Mouse (Mus musculus): Measurements from ENCODE around the gene Olfr20. TPM values are rescaled to one million over a fixed set of nuclear protein-coding genes. Genes with fewer than 3 reads are reported as not detected.
A peak's percentile ranks its signal among the peaks of the same experiment; 100 is the strongest.

The Olfr20 gene
- polyA plus RNA-seq, 1 experiment, result not detected

- H3K4me3 ChIP-seq (ENCODE audit: insufficient read depth, poor library complexity, severe bottlenecking), result no peak overlapping the region
- no peaks in the 10 kb centered on the region for H3K79me3 ChIP-seq (ENCODE audit: low read depth)
These were observed 24.1 kb upstream of the Olfr20 start for GRCm38 (mm10) chr11:73326485-73326886.

DNA sequence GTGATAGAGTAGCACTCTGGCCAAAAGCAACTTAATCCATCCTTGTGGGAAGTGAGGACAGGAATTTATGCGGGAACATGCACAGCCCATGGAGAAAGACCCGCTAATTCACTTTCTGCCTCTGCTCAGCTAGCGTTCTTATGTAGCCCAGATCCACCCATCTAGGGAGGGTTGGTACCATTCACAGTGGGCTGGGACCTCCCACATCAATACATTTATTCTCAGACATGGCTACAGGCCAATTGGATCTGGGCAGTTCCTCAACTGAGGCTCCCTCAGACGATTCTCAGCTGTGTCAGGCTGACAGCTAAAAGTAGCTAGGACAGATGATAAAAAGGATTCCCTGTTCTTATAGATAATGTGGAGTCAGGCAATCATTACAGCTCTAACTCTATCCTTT lies 23.2 kb upstream of the Olfr20 start:
- H3K79me2 ChIP-seq (ENCODE audit: control insufficient read depth, insufficient read depth), result no peaks in the 10 kb centered on the region
- H3K36me3 ChIP-seq (ENCODE audit: control insufficient read depth, insufficient read depth), result no peaks in the 10 kb centered on the region
- H3K4me3 ChIP-seq (ENCODE audit: insufficient read depth, poor library complexity, severe bottlenecking), result no peak overlapping the region
- H3K79me3 ChIP-seq (ENCODE audit: low read depth), result no peaks in the 10 kb centered on the region
- TF ChIP-seq CEBPB (IDR thresholded peaks at IDR 0.05; ENCODE audit: low read depth) (no peak), MYOD1 (IDR thresholded peaks at IDR 0.05; ENCODE audit: control insufficient read depth, insufficient read length, low read depth) (no peak), CTCF (IDR thresholded peaks at IDR 0.05; ENCODE audit: control insufficient read depth, insufficient read depth, insufficient read length) (no peak), MYOG (IDR thresholded peaks at IDR 0.05; ENCODE audit: control insufficient read depth, extremely low read depth, insufficient read length) (no peak), USF1 (IDR thresholded peaks at IDR 0.05; ENCODE audit: low read depth) (no peak), FOSL1 (IDR thresholded peaks at IDR 0.05; ENCODE audit: insufficient read depth, low read length, poor library complexity, severe bottlenecking) (no peak), MAX (IDR thresholded peaks at IDR 0.05) (no peak)
- no peaks in the 10 kb centered on the region for H3K27me3 ChIP-seq (ENCODE audit: control insufficient read depth, insufficient read depth, insufficient read length)
- no peak overlapping the region for H3ac ChIP-seq (ENCODE audit: control insufficient read depth, insufficient read length, low read depth)

More at GRCm38 (mm10) chr11:73326485-73326886, 24.1 kb upstream of the Olfr20 start:
- TF ChIP-seq FOSL1 (IDR thresholded peaks at IDR 0.05; ENCODE audit: insufficient read depth, low read length, poor library complexity, severe bottlenecking), result no peak
- no peak for TF ChIP-seq CTCF (IDR thresholded peaks at IDR 0.05; ENCODE audit: control insufficient read depth, insufficient read depth, insufficient read length)
- no peak for TF ChIP-seq USF1 (IDR thresholded peaks at IDR 0.05; ENCODE audit: low read depth)
- TF ChIP-seq CEBPB (IDR thresholded peaks at IDR 0.05; ENCODE audit: low read depth), result no peak
- no peak for TF ChIP-seq MYOG (IDR thresholded peaks at IDR 0.05; ENCODE audit: control insufficient read depth, extremely low read depth, insufficient read length)
- TF ChIP-seq MYOD1 (IDR thresholded peaks at IDR 0.05; ENCODE audit: control insufficient read depth, insufficient read length, low read depth), result no peak
- TF ChIP-seq MAX (IDR thresholded peaks at IDR 0.05), result no peak
- Histone ChIP-seq H3K36me3 (ENCODE audit: control insufficient read depth, insufficient read depth) (no peaks in the 10 kb centered on the region), H3K27me3 (ENCODE audit: control insufficient read depth, insufficient read depth, insufficient read length) (no peaks in the 10 kb centered on the region), H3ac (ENCODE audit: control insufficient read depth, insufficient read length, low read depth) (peak overlapping the region; percentile 23), H3K79me2 (ENCODE audit: control insufficient read depth, insufficient read depth) (no peaks in the 10 kb centered on the region)

DNA sequence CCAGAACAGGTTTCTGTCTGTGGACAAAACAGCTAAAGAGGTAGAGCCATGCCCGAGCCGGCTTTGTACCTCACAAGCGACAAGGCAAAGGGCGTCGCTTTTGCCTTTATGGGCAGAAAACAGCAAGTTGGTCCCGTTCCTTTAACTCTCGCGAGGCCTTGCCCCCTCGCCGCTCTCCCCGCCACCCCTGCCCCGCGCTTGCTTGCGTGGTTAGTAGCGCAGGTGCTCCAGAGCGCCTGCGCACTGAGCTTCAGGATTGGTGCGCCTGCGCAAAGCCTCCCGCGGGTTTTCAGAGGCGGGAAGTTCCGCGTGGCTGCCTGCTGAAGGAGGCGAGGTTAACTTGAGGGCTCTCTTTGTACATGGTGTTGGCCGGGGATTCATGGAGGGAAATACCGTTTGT lies 21.1 kb upstream of the Olfr20 start, which contains the start of the genes Aspa, Gm49340 and Spata22:
TSS of gene Aspa (minus strand) at position 155 of the 400 bp plus-strand sequence.
TSS of gene Gm49340 (plus strand) at position 300 of the 400 bp plus-strand sequence.
TSS of gene Spata22 (plus strand) at position 300 of the 400 bp plus-strand sequence.
- Histone ChIP-seq H3K79me3 (ENCODE audit: low read depth) (no peaks in the 10 kb centered on the region), H3K4me3 (ENCODE audit: insufficient read depth, poor library complexity, severe bottlenecking) (no peak within 1 kb of the TSS), H3K36me3 (ENCODE audit: control insufficient read depth, insufficient read depth) (no peaks in the 10 kb centered on the region), H3K79me2 (ENCODE audit: control insufficient read depth, insufficient read depth) (no peaks in the 10 kb centered on the region), H3K27me3 (ENCODE audit: control insufficient read depth, insufficient read depth, insufficient read length) (no peaks in the 10 kb centered on the region), H3ac (ENCODE audit: control insufficient read depth, insufficient read length, low read depth) (no peak within 1 kb of the TSS)
- no peak for TF ChIP-seq CTCF (IDR thresholded peaks at IDR 0.05; ENCODE audit: control insufficient read depth, insufficient read depth, insufficient read length)
- no peak for TF ChIP-seq MAX (IDR thresholded peaks at IDR 0.05)
- no peak for TF ChIP-seq FOSL1 (IDR thresholded peaks at IDR 0.05; ENCODE audit: insufficient read depth, low read length, poor library complexity, severe bottlenecking)

- Histone ChIP-seq H3K36me3 (ENCODE audit: control insufficient read depth, insufficient read depth) (no peaks in the 10 kb centered on the region), H3K79me3 (ENCODE audit: low read depth) (no peaks in the 10 kb centered on the region), H3K27me3 (ENCODE audit: control insufficient read depth, insufficient read depth, insufficient read length) (no peaks in the 10 kb centered on the region), H3K4me3 (ENCODE audit: insufficient read depth, poor library complexity, severe bottlenecking) (no peak overlapping the region), H3ac (ENCODE audit: control insufficient read depth, insufficient read length, low read depth) (no peak overlapping the region), H3K79me2 (ENCODE audit: control insufficient read depth, insufficient read depth) (no peaks in the 10 kb centered on the region)
- TF ChIP-seq MYOD1 (IDR thresholded peaks at IDR 0.05; ENCODE audit: control insufficient read depth, insufficient read length, low read depth), result no peak
- no peak for TF ChIP-seq MYOG (IDR thresholded peaks at IDR 0.05; ENCODE audit: control insufficient read depth, extremely low read depth, insufficient read length)
- no peak for TF ChIP-seq USF1 (IDR thresholded peaks at IDR 0.05; ENCODE audit: low read depth)
- no peak for TF ChIP-seq MAX (IDR thresholded peaks at IDR 0.05)
These were observed 17.2 kb upstream of the Olfr20 start for GRCm38 (mm10) chr11:73333357-73333756.

- Histone ChIP-seq H3K79me3 (ENCODE audit: low read depth) (no peaks in the 10 kb centered on the region), H3K27me3 (ENCODE audit: control insufficient read depth, insufficient read depth, insufficient read length) (no peaks in the 10 kb centered on the region), H3K79me2 (ENCODE audit: control insufficient read depth, insufficient read depth) (no peaks in the 10 kb centered on the region), H3K4me3 (ENCODE audit: insufficient read depth, poor library complexity, severe bottlenecking) (no peak overlapping the region), H3K36me3 (ENCODE audit: control insufficient read depth, insufficient read depth) (no peaks in the 10 kb centered on the region), H3ac (ENCODE audit: control insufficient read depth, insufficient read length, low read depth) (no peak overlapping the region)
- TF ChIP-seq MYOG (IDR thresholded peaks at IDR 0.05; ENCODE audit: control insufficient read depth, extremely low read depth, insufficient read length), result no peak
- no peak for TF ChIP-seq CEBPB (IDR thresholded peaks at IDR 0.05; ENCODE audit: low read depth)
- TF ChIP-seq USF1 (IDR thresholded peaks at IDR 0.05; ENCODE audit: low read depth), result no peak
- TF ChIP-seq MAX (IDR thresholded peaks at IDR 0.05), result no peak
- no peak for TF ChIP-seq FOSL1 (IDR thresholded peaks at IDR 0.05; ENCODE audit: insufficient read depth, low read length, poor library complexity, severe bottlenecking)
- no peak for TF ChIP-seq MYOD1 (IDR thresholded peaks at IDR 0.05; ENCODE audit: control insufficient read depth, insufficient read length, low read depth)
- TF ChIP-seq CTCF (IDR thresholded peaks at IDR 0.05; ENCODE audit: control insufficient read depth, insufficient read depth, insufficient read length), result no peak
These were observed 13.7 kb upstream of the Olfr20 start for GRCm38 (mm10) chr11:73336919-73337318.

- Histone ChIP-seq H3K79me3 (ENCODE audit: low read depth) (no peaks in the 10 kb centered on the region), H3K4me3 (ENCODE audit: insufficient read depth, poor library complexity, severe bottlenecking) (no peak within 1 kb of the TSS), H3K36me3 (ENCODE audit: control insufficient read depth, insufficient read depth) (no peaks in the 10 kb centered on the region), H3K79me2 (ENCODE audit: control insufficient read depth, insufficient read depth) (no peaks in the 10 kb centered on the region), H3K27me3 (ENCODE audit: control insufficient read depth, insufficient read depth, insufficient read length) (no peaks in the 10 kb centered on the region), H3ac (ENCODE audit: control insufficient read depth, insufficient read length, low read depth) (no peak within 1 kb of the TSS)
- TF ChIP-seq USF1 (IDR thresholded peaks at IDR 0.05; ENCODE audit: low read depth) (no peak), MYOD1 (IDR thresholded peaks at IDR 0.05; ENCODE audit: control insufficient read depth, insufficient read length, low read depth) (no peak), CEBPB (IDR thresholded peaks at IDR 0.05; ENCODE audit: low read depth) (no peak)
These were observed 20.4 kb downstream of the Olfr20 start, which contains the start of gene Olfr376 for GRCm38 (mm10) chr11:73370946-73371345. TSS of gene Olfr376 (plus strand) at chr11:73371246.

All from C2C12 (cell line).